Mouse (Mus musculus): ENCODE measurements around the gene Fzd2. TPM values are rescaled to one million over a fixed set of nuclear protein-coding genes. Genes with fewer than 3 reads are reported as not detected.
A peak's percentile ranks its signal among the peaks of the same experiment; 100 is the strongest.
"Not testable (repeated sequence)": the region's sequence is repeated elsewhere in the genome, so short reads cannot be mapped to it uniquely, and the experiment has no call there.

Gene Fzd2
- total RNA-seq (2014; fragmentation: Nextera tagmentation) (not detected in 2 replicates), total RNA-seq (2017) (not detected in 2 replicates)

DNA sequence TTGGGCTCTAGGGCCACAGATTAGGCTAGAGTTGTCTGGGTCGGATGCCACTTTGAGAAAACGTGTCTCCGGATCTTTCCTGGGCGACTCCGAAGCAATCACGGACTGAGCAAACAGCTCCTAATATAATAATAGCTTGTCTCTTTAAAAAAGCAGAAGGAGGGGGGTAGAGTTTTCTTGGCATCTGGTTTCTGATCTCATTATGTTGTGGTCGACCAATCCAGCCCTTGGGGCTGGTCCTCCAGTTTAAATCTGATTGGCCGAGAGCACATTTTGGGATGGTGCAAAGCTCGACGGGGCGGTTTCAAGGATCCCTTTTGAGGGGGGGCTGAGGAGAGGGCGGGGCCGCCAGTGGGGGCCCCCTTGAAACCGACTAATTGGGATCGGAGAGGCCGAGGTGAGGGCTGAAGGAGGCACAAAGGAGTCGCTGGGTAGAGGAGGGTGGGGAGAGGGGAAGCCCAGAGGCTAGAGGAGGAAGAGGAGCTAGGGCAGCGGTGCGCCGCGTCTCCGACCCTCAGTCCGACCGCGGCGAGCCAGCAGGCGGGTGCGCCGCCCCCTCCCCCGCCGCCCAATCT lies at the start of gene Fzd2:
Gene Fzd2 (plus strand): TSS at position 387 of the 575 bp plus-strand sequence.
- ATAC-seq (replicated peaks; ENCODE audit: poor library complexity, severe bottlenecking): peak; percentile 76

DNA sequence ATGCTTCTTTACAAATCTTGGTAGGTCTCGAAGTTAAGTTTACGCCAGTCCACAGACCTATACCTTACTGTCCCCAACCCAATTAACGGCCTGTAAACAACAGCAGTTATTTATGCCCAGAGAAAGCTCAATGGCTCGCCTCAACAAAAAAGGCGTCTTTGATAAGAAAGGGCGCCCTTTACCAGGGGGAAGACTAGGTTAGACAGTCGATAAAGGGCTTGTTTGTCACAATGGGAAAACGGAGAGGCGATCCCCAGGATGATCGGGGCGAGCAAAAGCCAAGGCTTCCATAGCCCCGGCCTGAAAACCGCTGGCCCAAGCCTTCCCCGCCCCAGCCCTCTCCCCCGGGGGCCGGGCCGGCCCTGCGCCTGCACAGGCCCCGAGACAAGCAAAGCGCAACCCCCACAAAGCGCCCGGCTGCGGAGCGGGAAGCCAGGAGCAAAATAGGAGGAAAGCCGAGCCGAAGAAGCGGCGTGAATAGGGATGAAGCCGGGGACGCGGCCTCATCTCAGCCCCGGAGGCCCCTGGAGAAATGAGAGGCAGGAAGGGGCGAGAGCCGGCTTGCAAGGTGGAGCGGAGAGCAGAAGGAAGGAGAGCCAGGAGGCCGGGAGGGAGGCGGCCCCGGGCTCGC lies 48.7 kb upstream of the Fzd2 start:
- peak; percentile 41 for ATAC-seq (replicated peaks; ENCODE audit: poor library complexity, severe bottlenecking)

DNA sequence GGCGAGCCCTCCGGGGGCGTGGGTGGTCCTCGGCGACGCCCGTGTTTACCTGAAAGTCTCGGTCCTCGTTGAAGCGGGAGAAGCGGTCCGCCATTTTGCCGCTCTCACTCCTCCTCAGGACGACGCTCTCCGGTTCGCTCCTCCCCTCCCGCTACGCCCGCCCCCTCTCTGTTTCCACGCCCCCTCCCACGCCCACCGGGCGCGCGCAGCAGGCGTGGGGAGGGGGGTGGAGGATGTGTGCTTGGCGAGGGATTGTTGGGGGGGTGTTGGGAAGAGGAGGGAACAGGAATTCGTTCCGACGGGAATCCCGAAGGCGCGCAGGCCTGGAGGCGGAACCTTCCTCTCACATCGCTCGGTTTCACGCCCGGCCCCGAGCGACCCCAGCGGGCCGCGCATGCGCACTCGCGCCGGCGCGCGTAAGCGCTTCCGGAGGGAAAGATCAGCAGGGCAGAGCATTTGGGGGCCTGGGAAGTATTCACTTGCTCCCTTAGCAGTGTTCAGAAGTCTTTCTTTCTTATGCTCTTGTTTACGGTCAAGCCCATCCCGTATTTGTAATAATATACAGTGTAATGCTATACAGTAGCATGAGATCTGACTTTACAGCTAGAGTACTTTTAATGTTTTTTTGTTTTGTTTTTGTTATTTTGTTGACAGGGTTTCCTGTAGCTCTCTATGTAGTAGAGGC lies 48.0 kb upstream of the Fzd2 start, which contains the start of gene Gpatch8:
Gene Gpatch8 (minus strand): TSS at position 362 of the 685 bp plus-strand sequence.
- ATAC-seq (replicated peaks; ENCODE audit: poor library complexity, severe bottlenecking): peak; percentile 99

DNA sequence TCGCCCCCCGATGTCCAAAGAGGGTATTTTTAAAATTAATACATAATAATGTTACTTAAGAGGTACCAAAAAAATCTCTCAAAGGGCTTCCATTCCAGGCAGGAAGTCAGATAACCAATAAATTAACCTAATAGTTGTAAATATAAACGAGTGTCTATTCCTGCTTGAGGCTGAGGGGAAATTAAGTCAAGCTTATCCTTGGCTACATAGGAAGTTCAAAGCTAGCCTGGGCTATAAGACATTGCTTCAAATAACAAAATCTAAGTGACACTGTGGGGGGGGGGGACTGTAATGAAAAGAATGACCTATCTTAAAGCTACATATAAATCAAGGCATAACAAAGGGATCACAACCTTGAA lies 47.5 kb upstream of the Fzd2 start:
- ATAC-seq (replicated peaks; ENCODE audit: poor library complexity, severe bottlenecking): no peak

DNA sequence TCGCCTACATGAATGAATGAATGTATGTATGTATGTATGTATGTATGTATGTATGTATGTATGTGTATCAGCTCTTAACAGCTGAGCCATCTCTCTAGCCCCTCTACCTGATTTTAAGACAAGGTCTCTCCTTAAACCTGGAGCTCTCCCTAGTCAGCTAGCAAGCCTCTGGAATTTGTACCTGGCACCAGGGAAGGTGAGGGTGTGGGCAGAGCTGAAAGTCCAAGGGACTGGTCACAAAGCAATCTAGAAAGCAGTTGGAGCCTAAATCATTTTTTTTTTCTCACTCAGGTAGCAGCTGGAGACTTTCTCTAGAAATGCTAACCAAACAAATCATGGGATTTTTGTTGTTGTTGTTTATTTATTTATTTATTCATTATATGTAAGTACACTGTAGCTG lies 46.8 kb upstream of the Fzd2 start:
- no peak for ATAC-seq (replicated peaks; ENCODE audit: poor library complexity, severe bottlenecking)

DNA sequence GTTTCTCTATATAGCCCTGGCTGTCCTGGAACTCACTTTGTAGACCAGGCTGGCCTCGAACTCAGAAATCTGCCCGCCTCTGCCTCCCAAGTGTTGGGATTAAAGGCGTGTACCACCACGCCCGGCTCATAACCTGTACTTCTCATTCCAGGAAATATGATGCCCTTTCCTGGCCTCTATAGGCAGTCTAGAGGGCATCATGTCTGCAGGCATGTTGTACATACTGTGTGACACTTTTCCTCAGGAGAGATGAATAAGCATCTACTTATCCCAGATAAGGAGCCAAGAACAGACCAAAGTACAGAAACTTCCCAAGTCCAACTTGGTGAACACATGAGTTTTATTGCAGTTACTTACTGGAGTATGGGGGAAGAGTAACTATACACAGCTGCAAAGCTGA lies 45.5 kb upstream of the Fzd2 start:
- ATAC-seq (replicated peaks; ENCODE audit: poor library complexity, severe bottlenecking): no peak

DNA sequence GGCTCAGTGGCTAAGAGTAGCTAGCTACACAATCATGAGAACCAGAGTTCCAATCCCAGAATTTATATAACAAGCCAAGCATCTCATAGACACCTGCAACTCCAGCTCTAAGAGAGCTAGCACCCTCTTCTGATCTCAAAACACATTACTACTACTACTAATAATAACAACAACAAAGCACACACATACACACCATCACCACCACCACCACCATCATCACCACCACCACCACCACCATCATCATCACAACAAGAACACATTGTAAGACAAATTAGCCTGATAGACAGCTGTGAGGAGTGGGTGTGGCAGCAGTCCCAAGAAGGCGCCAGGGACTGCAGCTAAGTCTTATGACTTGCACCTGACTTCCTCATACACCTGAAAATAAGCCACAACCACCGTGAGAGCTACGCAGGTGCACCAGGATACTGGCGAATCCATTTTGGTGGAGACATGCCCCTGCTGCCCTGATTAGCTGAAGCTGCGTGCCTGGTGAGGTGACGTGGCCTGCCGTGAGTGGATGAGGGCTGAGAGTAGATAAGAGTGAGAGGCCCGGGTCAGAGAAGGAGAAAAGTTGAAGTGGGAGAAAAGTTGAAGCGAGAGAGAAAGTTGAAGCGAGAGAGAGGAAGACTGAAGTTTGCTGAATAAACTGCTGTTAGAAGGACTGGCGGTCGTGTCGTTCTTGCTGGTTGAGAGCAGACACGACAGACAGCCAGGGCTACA lies 39.1 kb upstream of the Fzd2 start:
- not testable (repeated sequence) for ATAC-seq (replicated peaks; ENCODE audit: poor library complexity, severe bottlenecking)

DNA sequence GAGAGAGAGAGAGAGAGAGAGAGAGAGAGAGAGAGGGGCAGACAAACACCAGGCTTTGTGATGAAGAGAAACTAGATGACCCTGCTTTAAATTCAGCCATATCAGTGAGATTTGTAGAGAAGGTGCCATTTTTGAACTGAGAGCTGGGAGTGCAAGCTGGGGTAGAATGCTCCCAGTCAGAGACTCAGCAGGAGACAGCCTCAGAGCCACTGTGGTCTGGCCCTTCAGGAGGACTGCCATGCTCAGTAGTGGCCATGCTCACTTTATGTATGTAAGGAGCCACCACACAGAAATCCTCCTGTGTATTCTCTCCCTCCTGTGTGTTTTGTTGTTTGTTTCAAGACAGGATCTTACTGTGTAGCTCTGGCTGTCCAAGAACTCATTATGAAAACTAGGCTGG lies 38.5 kb upstream of the Fzd2 start:
- ATAC-seq (replicated peaks; ENCODE audit: poor library complexity, severe bottlenecking): no peak

DNA sequence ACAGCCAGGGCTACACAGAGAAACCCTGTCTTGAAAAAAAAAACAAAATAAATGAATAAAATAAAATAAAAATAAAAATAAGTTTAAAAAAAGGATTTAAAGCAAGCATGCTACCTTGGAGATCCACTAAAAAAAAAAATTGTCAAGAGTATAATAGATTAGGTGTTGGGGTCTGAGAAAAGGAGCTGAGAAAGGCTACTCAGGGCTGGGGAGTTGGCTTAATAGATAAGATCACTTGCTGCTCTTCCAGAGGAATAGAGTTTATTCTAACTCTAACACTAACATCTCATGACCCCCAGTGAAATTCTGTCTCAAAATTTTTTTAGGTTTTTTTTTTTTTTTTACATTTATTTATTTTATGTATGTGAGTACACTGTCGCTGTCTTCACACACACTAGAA lies 37.9 kb upstream of the Fzd2 start:
- no peak for ATAC-seq (replicated peaks; ENCODE audit: poor library complexity, severe bottlenecking)

DNA sequence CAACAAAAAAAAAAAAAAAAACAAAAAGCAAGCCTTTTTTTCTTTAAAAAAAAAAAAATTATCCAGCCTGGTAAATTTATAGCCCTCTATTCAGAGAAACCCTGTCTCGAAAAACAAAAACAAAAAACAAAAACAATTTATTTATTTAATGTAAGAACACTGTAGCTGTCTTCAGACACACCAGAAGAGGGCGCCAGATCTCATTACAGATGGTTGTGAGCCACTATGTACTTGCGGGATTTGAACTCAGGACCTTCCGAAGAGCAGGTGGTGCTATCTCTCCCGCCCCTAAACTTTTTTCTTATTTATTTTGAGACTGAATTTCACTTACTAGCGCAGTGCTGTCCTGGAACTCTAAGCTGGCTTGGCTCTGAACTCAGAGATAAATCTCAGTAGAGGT lies 37.0 kb upstream of the Fzd2 start:
- ATAC-seq (replicated peaks; ENCODE audit: poor library complexity, severe bottlenecking): no peak

DNA sequence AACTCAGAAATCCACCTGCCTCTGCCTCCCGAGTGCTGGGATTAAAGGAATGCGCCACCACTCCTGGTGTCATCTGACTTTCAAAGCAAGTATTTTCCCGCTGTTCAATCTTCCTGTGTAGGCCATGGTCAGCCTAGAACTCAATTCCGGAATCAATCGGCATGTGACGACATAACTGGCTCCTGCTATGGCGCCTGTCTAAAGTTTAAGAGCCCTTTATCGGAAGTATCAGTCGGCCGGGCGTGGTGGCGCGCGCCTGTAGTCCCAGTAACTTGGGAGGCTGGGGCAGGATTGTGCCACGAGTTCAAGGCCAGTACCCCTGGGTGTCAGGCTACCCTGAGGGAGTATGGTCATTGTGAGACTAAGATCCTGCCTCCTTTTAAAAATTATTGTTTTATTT lies 36.5 kb upstream of the Fzd2 start:
- ATAC-seq (replicated peaks; ENCODE audit: poor library complexity, severe bottlenecking): no peak

DNA sequence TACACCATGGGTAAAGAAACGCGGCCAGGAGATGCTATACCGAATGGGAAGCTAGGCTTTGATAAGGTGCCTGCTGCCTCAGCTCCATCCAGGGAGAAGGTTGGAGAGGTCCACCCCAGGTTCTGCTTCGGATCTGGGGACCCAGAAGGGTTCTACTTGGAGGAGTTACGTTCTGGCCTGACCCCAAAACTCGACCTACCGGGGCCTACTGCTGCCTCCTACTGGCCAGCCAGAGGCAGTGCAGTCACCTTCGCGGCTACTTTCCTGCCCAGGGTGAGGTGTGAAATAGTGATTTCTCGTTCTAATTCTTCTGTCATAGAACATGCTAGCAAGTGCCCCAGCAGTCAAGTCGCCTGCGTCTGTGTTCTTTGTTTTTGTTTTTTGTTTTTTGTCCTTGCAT lies 36.0 kb upstream of the Fzd2 start:
- ATAC-seq (replicated peaks; ENCODE audit: poor library complexity, severe bottlenecking): no peak

DNA sequence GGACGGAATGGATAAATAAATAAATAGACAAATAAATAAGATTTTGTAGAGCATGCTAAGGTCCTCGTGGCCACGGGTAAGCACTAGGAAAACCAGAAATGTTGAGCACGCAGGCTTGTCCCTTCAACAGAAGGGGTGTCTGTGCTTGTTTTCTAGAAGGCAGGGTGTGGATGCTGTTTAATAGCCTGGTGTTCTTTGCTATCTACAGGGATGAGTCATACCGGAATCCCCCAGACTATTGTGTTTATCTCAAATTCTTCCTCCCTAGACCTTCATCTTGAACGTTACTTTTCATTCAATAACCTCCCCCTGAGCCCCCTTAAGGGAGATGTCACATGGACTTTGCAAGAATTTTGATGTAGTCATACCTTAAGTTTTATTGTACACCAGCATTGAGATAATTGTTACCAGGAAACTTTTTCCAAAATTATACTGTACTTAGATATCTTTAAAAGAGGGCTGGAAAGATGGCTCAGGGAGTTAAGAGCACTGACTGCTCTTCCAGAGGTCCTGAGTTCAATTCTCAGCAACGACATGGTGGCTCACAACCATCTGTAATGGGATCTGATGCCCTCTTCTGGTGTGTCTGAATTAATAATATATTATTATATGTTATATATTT lies 35.3 kb upstream of the Fzd2 start:
- ATAC-seq (replicated peaks; ENCODE audit: poor library complexity, severe bottlenecking): no peak

DNA sequence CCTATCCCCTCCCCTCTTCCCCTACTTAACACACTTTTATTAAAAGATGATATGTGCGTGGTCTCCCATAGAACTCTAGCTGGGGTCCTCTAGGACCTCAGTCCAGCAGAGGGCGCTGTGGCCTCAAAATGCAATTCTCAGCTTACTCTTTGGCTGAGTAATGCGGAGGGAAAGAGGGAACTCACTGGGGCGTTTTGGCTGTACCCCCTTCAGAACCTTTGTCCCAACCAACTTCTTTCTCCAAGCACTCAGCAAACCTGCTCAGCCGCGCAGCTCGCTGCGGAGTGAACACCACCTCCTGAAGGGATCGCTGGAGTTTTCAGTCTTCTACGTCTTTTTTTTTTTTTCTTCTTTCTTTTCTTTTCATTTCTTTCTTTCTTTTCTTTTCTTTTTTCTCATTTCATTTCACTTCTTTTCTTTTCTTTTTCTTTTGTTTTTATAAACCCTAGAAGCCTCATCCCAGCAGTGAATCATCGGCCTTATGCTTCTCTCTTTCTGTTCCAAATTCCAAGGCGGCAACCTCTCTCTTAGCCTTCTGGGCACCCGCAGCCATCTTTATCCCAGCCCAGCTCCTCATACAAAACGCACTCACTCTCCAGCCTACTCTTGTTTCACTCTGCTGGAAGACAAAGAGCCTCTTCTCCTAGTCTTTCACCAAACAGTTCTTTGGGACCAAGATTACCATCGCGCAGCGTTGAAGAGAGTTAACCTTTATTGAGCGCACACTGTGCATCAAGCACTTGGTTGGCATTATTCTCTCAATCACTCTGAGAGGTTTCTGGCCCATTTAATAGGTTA lies 31.1 kb upstream of the Fzd2 start:
- ATAC-seq (replicated peaks; ENCODE audit: poor library complexity, severe bottlenecking): peak; percentile 86

DNA sequence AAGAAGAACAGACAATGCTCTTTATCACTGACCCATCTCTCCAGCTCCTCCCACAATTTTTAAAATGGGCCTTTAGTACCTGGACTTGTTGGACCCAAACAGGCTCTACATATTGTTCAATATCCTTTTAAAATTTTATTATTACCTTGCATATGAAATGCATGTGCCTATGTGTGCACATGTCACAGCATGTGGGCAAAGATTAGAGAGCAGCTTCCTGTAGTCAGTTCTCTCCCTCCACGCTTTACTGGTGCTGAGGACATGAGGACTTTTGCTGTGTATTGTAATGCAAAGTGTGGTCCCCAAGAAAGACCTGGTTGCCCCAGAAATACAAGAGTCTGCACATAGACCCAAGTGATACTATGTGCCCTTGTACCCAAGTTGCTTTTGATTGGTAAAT lies 29.2 kb upstream of the Fzd2 start:
- no peak for ATAC-seq (replicated peaks; ENCODE audit: poor library complexity, severe bottlenecking)

DNA sequence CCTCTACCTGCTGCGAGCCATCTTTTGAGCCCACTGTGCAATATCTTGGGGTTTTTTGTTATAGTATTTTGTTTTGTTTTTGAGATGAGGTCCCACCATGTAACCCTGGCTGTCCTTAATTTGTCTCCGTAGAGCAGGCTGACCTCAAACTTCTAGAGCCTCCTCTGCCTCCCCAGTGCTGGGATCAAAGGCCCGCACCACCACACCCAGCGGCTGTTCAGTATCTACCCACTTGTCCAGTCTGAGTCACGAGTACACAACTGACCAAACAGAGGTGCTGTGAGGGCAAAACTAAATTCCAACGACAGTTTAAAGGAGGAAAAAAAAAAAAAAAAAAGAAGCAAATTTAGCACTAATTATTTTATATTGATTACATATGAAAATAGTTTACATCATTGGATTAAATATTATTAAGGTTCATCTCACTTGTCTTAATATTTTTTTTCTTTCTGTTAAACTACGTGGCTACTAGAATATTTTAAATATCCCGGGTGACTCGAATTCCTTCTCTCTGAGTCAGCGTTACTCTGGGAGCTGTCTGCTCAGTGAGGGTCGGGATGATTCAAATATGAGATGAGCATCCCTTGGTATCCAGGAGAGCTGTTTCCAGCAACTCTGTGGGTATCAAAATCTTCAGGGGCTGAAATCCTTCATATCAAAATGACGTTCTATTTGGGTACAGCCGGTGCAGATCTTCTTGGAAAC lies 28.0 kb upstream of the Fzd2 start:
- no peak for ATAC-seq (replicated peaks; ENCODE audit: poor library complexity, severe bottlenecking)

DNA sequence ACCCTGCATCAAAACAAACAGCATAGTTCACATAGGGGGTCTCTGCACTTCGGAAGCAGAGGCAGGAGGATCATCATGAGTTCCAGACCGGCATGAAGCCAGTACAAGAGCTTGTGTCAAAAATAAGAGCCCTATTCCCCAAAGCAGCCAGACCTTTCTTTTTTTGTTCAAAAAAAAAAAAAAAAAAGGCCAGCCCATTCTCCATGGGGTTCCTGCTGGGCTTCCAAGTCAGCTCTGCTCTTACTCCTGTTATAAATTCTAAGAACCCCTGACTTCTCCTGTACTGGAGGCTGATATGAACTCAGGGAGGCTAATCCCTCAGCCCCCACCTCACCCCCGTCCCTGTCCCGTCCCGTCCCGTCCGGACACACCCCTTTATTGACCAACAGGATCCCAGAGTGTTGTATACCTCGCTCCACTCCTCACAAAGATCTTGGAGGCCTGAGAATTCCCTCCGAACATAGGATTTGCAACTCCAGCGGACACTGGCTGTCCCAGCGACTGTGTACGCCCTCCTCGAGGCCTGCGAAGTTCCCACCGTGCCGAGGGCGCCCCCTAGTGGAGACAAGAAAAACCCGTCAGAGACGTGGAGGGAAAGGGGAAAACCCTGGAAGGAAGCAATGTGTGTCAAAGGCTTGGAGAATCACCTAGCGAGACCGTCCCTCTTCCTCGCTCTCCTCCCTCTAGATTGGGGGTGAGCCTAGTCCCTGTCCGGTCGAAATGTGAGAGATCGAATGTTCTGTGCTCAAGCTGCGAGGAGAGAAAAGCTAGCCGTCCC lies 25.7 kb upstream of the Fzd2 start:
- ATAC-seq (replicated peaks; ENCODE audit: poor library complexity, severe bottlenecking): peak; percentile 77

DNA sequence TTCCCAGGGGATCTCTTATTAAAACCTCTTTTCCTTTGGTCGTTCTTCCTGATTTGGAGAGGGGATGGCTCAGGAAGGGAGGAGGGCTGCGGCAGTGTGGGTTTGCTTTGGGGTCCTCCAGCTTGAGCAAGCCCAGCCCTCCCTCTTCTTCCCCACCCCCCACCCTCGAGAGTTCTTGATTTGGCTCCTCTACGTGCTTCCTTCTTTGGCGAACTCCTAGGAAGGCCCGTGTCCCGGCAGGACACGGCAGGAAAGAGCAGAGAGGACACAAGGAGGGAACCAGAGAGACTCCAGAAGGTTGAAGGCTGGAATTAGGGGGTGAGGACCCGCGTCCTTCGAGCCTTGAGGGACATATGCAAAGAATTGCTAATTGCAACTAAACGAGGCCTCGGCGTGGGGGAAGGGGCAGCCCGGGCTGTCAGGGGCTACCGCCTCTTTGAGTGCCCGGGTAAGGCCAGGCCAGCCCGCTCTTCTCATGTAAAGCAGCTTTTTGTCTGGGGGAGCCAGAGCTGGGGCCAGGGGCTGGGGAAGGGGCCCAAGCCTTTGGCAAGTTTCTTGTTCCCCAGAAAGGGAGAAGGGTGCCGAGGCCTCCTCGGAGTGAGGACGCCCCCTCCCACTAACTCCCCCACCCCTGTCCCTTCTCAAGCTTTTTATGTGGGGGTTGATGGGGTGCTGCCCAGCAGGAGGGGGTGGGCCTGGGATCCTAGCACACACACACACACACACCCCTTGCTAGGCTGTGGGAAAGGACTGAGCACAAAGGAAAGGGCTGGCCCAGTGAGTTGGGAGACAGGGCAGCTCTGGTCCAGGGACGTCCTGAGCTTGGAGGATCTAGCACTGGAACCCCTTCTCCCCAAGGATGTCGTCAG lies 24.8 kb upstream of the Fzd2 start, which contains the start of gene Gm11627:
Gene Gm11627 (minus strand): TSS at position 297 of the 869 bp plus-strand sequence.
- ATAC-seq (replicated peaks; ENCODE audit: poor library complexity, severe bottlenecking): no peak
